Mouse (Mus musculus): ENCODE data around the gene Tmem60.

Tmem60 gene

DNA sequence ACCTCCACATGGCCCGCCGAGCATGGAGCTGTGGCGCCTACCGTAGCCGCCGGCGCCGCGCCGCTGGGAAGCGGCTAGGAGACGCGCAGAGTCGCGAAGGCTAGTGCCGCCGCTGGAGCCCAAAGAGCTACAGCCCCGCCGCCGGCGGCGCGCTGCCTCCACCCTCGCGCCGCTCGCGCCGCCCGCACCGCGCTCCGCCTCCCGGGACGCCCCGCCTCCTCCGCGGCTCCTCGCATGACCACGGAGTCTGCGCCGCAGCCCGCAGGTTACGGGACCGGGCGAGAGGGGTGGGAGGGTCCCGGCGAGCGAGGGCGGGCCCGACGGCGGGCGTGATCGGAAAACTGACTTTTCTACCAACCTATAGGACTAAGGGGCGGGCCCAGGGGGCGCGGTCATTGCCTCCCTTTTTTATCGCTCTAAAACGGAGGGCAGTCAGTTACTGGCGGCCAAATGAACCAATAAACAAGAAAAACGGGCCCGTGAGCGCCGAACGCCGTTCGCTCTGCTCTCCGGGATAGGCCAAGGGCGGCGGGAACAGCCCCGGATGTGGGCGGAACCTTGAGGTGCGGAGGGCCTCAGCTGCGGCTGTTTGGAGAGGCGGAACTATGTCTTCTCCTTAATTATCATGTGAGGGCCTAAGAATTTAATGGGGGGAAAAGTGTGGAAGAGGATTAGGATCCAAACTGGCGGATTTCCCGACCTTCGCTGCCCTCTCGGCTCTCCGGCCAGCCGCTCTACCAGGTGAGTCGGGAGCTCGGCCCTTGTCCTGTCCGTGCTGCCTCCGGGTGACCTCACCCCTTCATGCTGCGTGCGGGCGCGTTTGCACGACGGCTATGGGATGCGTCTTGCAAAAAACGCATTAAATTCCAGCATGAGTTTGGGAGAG lies at the start of gene Tmem60, which contains the start of gene Phtf2:
Tmem60 (plus strand) TSS at position 277 of the 886 bp plus-strand sequence.
Phtf2 (minus strand) TSS at position 210 of the 886 bp plus-strand sequence.
- DNase-seq: peak; percentile 99

DNA sequence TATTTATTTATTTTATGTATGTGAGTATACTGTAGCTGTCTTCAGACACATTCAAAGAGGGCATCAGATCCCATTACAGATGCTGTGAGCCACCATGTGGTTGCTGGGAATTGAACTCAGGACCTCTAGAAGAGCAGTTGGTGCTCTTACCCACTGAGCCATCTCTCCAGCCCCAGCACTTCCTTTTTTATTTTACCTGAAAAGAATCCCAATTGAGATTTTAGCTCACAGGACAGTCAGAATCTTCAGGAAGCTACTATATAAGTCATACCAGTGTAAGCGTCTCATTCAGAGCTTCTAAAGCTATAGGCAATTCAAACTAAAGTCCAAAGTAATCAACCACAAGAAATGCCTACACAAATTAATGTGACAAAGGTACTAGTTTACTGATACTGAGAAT lies 47.6 kb upstream of the Tmem60 start:
- DNase-seq: no peak

- DNase-seq: no peak
Observed at GRCm38 (mm10) chr5:20837082-20837481, 44.9 kb upstream of the Tmem60 start.

GRCm38 (mm10) chr5:20843405-20843804 lies 38.6 kb upstream of the Tmem60 start:
- DNase-seq: no peak

DNA sequence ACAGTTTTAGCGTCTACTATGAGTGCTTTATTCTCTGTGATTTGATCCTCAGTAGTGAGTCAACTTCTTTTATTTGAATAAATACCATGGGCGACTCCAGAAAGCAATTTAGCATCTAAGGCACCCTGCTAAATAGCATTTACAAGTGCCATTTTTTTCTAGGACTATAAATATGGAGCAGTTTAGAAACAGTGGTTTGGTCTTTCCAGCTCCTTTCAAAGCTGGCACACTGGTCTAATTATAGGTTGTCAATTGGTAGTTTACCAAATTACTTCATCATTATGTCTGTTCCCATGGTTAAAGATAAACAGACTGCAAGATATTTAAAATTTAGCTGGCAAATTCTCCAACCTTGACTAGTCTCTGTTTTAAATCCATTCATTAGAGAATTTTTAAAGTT lies 38.2 kb upstream of the Tmem60 start:
- no peak for DNase-seq

GRCm38 (mm10) chr5:20847010-20847409 lies 35.0 kb upstream of the Tmem60 start:
- no peak for DNase-seq

DNA sequence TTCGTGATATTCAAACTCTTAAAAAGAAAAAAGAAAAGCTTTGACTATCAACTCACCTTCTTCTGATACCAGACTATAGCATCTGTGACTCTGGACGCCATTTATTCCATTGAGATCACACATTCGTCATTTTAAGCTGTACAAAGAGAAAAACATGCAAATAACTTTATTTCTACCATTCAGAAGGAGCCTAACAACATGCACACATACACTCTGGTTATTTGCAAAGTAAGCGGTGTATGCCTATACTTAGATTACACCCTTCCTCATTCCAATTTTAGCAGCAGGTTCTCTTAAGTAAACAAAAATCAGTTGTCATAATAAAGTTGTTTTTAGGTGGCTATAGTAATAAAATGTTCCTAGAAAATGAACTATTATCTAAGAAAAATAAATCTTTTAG lies 26.9 kb upstream of the Tmem60 start:
- DNase-seq: no peak

GRCm38 (mm10) chr5:20858404-20858803 lies 23.6 kb upstream of the Tmem60 start:
- no peak for DNase-seq

DNA sequence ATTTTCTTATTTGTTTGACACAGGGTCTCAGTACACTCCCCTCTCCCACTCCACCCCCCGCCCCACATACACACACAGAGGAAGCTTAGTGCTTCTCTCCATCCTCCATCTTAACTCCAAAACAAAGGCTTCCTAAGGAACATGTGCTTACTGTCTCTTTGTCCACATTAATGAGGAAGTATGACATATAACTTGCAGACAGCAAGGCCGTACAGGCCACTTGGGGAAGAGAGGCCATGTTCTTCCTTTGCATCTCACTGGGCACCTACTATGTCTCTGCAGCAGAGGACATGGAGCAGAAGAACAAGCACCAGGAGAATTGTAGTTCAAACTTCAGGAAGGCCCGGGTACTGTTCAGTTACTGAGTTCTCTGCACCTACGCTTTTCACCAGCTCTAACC lies 21.4 kb upstream of the Tmem60 start:
- DNase-seq: no peak

GRCm38 (mm10) chr5:20861901-20862300 lies 20.1 kb upstream of the Tmem60 start:
- DNase-seq: no peak

GRCm38 (mm10) chr5:20864216-20864969 lies 17.6 kb upstream of the Tmem60 start:
- no peak for DNase-seq

DNA sequence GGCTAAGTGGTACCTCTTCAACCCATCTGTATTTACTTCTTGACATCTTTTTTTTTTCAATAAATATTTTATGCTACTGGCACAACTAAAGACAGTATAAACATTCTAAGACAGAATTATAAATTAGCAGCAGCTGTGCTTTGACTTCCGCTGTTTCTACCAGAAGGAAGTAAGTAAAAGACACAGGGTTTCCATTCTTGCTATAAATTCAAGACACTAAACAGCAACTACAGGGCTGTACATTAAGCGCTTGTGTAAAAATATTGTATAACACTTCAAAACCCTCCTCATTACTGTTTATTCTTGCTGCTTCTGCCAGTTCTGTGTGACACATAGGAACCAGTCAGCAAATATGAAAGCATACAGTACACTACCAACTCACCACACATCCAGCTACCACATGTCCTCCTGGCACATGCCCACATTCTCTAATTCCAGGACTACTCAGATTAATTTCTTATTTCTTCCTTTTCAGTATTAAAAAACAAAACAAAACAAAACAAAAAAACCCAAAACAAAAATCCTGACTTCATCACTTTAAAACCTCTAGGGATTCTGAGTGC lies 16.7 kb upstream of the Tmem60 start:
- DNase-seq: no peak

GRCm38 (mm10) chr5:20873146-20873545 lies 8.8 kb upstream of the Tmem60 start:
- no peak for DNase-seq

GRCm38 (mm10) chr5:20876934-20877426 lies 5.0 kb upstream of the Tmem60 start:
- no peak for DNase-seq

GRCm38 (mm10) chr5:20880386-20880785 lies 1.6 kb upstream of the Tmem60 start:
- DNase-seq: no peak

- peak; percentile 72 for DNase-seq
Observed at GRCm38 (mm10) chr5:20880797-20881775, 905 bp upstream of the Tmem60 start.

DNA sequence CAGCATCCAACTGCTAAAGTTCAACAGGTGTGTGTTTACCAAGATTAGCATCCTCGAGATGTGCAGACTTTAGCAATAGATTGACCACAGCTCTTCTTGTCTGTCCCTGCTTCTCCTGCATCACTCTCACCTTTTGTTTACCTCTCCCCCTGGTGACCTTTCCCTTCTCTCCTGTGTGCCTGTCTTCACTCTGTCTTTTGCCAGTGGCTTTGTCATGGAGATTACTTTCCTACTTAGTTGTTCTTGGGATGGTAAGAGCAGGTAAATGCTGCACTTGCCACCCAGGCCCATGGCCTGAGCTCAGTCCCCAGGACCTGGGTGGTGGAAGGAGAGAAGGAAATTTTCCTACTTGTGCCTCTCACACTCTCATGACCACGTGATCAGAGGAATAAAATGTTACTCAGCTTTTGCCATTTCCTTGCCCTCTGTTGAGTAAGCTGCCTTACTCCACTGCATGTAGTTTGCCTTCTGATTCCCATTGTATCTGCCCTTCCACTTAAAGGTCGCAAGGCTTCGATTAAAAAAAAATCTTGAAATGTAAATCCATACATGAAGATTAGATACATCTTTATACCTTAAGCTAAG lies 2.1 kb downstream of the Tmem60 start:
- DNase-seq: no peak

GRCm38 (mm10) chr5:20897446-20898167 lies 15.6 kb downstream of the Tmem60 start:
- DNase-seq: peak; percentile 29

- DNase-seq: no peak
Observed at GRCm38 (mm10) chr5:20904647-20905046, 22.7 kb downstream of the Tmem60 start.

DNA sequence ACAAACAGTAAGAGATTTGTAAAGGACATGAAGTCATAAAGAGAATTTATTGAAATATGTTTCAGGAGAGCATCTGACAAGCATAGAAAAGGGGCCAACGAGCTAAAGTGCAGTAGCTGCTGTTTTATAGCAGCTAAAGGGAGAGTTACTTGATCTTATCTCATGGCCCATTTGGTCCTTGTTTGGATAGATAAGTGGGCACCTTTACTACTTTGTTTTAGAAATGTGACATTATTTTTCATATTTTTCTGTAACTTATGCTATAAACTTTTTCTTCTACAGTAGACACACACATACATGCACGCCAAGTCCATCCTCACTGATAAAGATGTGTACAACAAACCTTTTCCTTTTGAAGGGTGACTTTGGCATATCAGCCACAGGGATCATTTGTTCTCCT lies 23.4 kb downstream of the Tmem60 start:
- no peak for DNase-seq

DNA sequence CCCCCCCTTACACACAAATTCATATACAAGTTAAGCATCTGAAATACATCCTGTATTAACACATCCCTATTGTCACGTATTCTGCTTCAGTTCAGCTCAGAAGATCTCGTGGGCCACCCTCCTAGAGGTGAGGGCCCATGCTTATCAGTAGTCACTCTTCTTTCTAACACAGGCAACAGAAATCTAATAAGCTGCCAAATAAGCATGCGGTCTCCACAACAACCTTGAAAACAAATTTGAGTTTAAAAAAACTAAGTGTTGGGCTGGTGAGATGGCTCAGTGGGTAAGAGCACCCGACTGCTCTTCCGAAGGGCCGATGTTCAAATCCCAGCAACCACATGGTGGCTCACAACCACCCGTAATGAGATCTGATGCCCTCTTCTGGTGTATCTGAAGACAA lies 24.2 kb downstream of the Tmem60 start:
- DNase-seq: no peak
